Comparison of ENCODE assay signal across 27 mouse cellular contexts in genomic region chr10:57835094-57835493, GRCm38 (mm10). TPM values are rescaled to one million over a fixed set of nuclear protein-coding genes. Genes with fewer than 3 reads are reported as not detected.
DNase-seq lines count a peak whose midpoint lies in the region; ATAC-seq and TF ChIP-seq lines count a peak whose summit lies in the region.
"Had no signal": no experiment of that assay in that cellular context is flagged by ENCODE, and none has a peak within 500 bp of the region (broad histone marks: within the 10 kb centered on the region; RNA-seq: fewer than 3 reads in every experiment).

No protein-coding gene starts in this region.

- WGBS in midbrain, embryonic 11.5 days: 93% methylated on average over 1 of the region's 1 CpGs
- 100% methylated on average over 1 of the region's 1 CpGs for WGBS in midbrain, postnatal 0 days

- no peak overlapping the region for H3K4me3 ChIP-seq in midbrain, embryonic 11.5 days (ENCODE audit: low read depth, low read length)
- no peak overlapping the region for H3K4me3 ChIP-seq in midbrain, postnatal 0 days (ENCODE audit: low read depth, low read length)
- H3K4me3 ChIP-seq: forebrain, embryonic 10.5 days; forebrain, embryonic 13.5 days; heart, embryonic 12.5 days; heart, embryonic 15.5 days; hindbrain, embryonic 12.5 days; hindbrain, embryonic 15.5 days; intestine, embryonic 15.5 days had no signal

- no peak overlapping the region for H3K4me2 ChIP-seq in midbrain, embryonic 11.5 days
- H3K4me2 ChIP-seq in midbrain, postnatal 0 days (ENCODE audit: low read depth, low read length, poor library complexity, severe bottlenecking): no peak overlapping the region
- H3K4me2 ChIP-seq: forebrain, embryonic 13.5 days; heart, embryonic 12.5 days; heart, embryonic 15.5 days; hindbrain, embryonic 12.5 days; hindbrain, embryonic 15.5 days; intestine, embryonic 15.5 days had no signal

- ATAC-seq in midbrain, embryonic 11.5 days (ENCODE audit: low FRiP score): no peak
- ATAC-seq in midbrain, postnatal 0 days (ENCODE audit: low FRiP score): no peak
- peak; percentile 89 to 95 for ATAC-seq in hematopoietic stem cell, adult 5-6 weeks (replicated peaks in 1 of 2; ENCODE audit: insufficient read depth in 1 of 2, low FRiP score in 2 of 2, low TSS enrichment in 1 of 2, low read depth in 1 of 2, poor library complexity in 2 of 2, severe bottlenecking in 2 of 2)
- peak; percentile 98 for ATAC-seq in megakaryocyte progenitor cell, adult 5-6 weeks (replicated peaks; ENCODE audit: poor library complexity)
- ATAC-seq: CD4-positive, CD25-positive, alpha-beta regulatory T cell, adult 4 months; forebrain, embryonic 13.5 days; forebrain, embryonic 16.5 days; intestine, embryonic 15.5 days had no signal

- H3K27me3 ChIP-seq in midbrain, embryonic 11.5 days (ENCODE audit: control insufficient read depth, insufficient read depth, low read length): peaks cover 14% of the 10 kb centered on the region
- no peaks in the 10 kb centered on the region for H3K27me3 ChIP-seq in midbrain, postnatal 0 days (ENCODE audit: insufficient read depth, low read length)
- H3K27me3 ChIP-seq: forebrain, embryonic 13.5 days; heart, embryonic 12.5 days; heart, embryonic 15.5 days; hindbrain, embryonic 15.5 days; intestine, embryonic 15.5 days had no signal

- peak; percentile 67 for DNase-seq in midbrain, embryonic 11.5 days (ENCODE audit: low spot score, missing footprints)
- no peak for DNase-seq in midbrain, postnatal 0 days (ENCODE audit: low spot score)
- no peak for DNase-seq in cerebellum, adult 11 months
- DNase-seq in Muller cell, postnatal 12 days (ENCODE audit: inconsistent ontology term): no peak
- DNase-seq in ovary, postnatal 10 days (ENCODE audit: low spot score): no peak
- DNase-seq: adrenal gland, postnatal 10 days; adrenal gland, postnatal 36 days; cerebellum, adult 2 months; cerebellum, adult 9-11 months; cerebellum, postnatal 25 days; gastrocnemius, postnatal 10 days; gastrocnemius, postnatal 36 days; heart, adult 18-20 months; heart, postnatal 10 days; heart, postnatal 36 days had no signal

- H3K4me1 ChIP-seq in midbrain, embryonic 11.5 days (ENCODE audit: control insufficient read depth, insufficient read depth, low read length): no peaks in the 10 kb centered on the region
- H3K4me1 ChIP-seq in midbrain, postnatal 0 days (ENCODE audit: insufficient read depth, low read length): no peaks in the 10 kb centered on the region
- H3K4me1 ChIP-seq: forebrain, embryonic 10.5 days; forebrain, embryonic 13.5 days; heart, embryonic 12.5 days; heart, embryonic 15.5 days; hindbrain, embryonic 12.5 days; hindbrain, embryonic 15.5 days; intestine, embryonic 15.5 days had no signal

- no peak overlapping the region for H3K27ac ChIP-seq in midbrain, embryonic 11.5 days (ENCODE audit: low read depth, low read length)
- H3K27ac ChIP-seq in midbrain, postnatal 0 days (ENCODE audit: low read depth, low read length): no peak overlapping the region
- H3K27ac ChIP-seq: forebrain, embryonic 10.5 days; forebrain, embryonic 13.5 days; heart, embryonic 15.5 days; hindbrain, embryonic 12.5 days; hindbrain, embryonic 15.5 days; intestine, embryonic 15.5 days had no signal

- H3K9ac ChIP-seq in midbrain, embryonic 11.5 days (ENCODE audit: low read length): no peak overlapping the region
- H3K9ac ChIP-seq in midbrain, postnatal 0 days (replicated peaks; ENCODE audit: low read length, poor library complexity, severe bottlenecking): no peak overlapping the region
- H3K9ac ChIP-seq: forebrain, embryonic 13.5 days; heart, embryonic 12.5 days; heart, embryonic 15.5 days; hindbrain, embryonic 12.5 days; hindbrain, embryonic 15.5 days; intestine, embryonic 15.5 days had no signal

- no peak for TF ChIP-seq CTCF in midbrain, postnatal 0 days (IDR thresholded peaks at IDR 0.05)

- no peaks in the 10 kb centered on the region for H3K36me3 ChIP-seq in midbrain, embryonic 11.5 days (ENCODE audit: control insufficient read depth, insufficient read depth, low read length)
- H3K36me3 ChIP-seq in midbrain, postnatal 0 days (ENCODE audit: insufficient read depth, low read length): no peaks in the 10 kb centered on the region
- H3K36me3 ChIP-seq: forebrain, embryonic 10.5 days; heart, embryonic 12.5 days; heart, embryonic 15.5 days; hindbrain, embryonic 12.5 days; hindbrain, embryonic 15.5 days; intestine, embryonic 15.5 days had no signal

- no peaks in the 10 kb centered on the region for H3K9me3 ChIP-seq in midbrain, embryonic 11.5 days (ENCODE audit: control insufficient read depth, low read length)
- H3K9me3 ChIP-seq in midbrain, postnatal 0 days (ENCODE audit: low read length): no peaks in the 10 kb centered on the region
- H3K9me3 ChIP-seq: forebrain, embryonic 13.5 days; heart, embryonic 12.5 days; heart, embryonic 15.5 days; hindbrain, embryonic 12.5 days; hindbrain, embryonic 15.5 days; intestine, embryonic 15.5 days had no signal

RNA-seq across cellular contexts. Expression of gene Smpdl3a, which starts 41.0 kb away (rescaled TPM):
- 10.1 and 11.8 TPM in 2 replicates for polyA plus RNA-seq in midbrain, embryonic 11.5 days (2014; fragmentation: Nextera tagmentation; extraction: Ambion mirVana)
- 28.9 and 31.7 TPM in 2 replicates for total RNA-seq in midbrain, postnatal 0 days (2014; rRNA removed)
- polyA plus RNA-seq in midbrain, postnatal 0 days (2015; fragmentation: Nextera tagmentation; extraction: Ambion mirVana): 31.0 and 33.4 TPM in 2 replicates
- total RNA-seq in hematopoietic stem cell, adult 5-6 weeks (2017): 38.4 and 49.7 TPM in 2 replicates
- 100 and 106 TPM in 2 replicates for total RNA-seq in megakaryocyte progenitor cell, adult 5-6 weeks (2015)
- total RNA-seq in megakaryocyte progenitor cell, adult 5-6 weeks (2017): 42.8 and 48.9 TPM in 2 replicates

RNA-seq across cellular contexts. Expression of gene Fabp7, which starts 50.4 kb away (rescaled TPM):
- polyA plus RNA-seq in midbrain, embryonic 11.5 days (2014; fragmentation: Nextera tagmentation; extraction: Ambion mirVana): 1,096 and 1,115 TPM in 2 replicates
- total RNA-seq in midbrain, postnatal 0 days (2014; rRNA removed): 717 and 1,023 TPM in 2 replicates
- 2,744 and 2,827 TPM in 2 replicates for polyA plus RNA-seq in midbrain, postnatal 0 days (2015; fragmentation: Nextera tagmentation; extraction: Ambion mirVana)
- not detected in 2 replicates for total RNA-seq in hematopoietic stem cell, adult 5-6 weeks (2017)
- total RNA-seq in megakaryocyte progenitor cell, adult 5-6 weeks (2015): not detected in 2 replicates
- not detected in 2 replicates for total RNA-seq in megakaryocyte progenitor cell, adult 5-6 weeks (2017)
- total RNA-seq: gastrocnemius, adult 18-20 months; gastrocnemius, postnatal 36 days had no signal
- polyA plus RNA-seq: CD4-positive, CD25-positive, alpha-beta regulatory T cell, adult 4 months had no signal

Comparison
In these comparisons a context has a peak if more than half of its experiments do, and no peak if none do; other contexts are left out.
1. ATAC-seq: peak in hematopoietic stem cell, adult 5-6 weeks (2 of 2) and megakaryocyte progenitor cell, adult 5-6 weeks (single experiment); none in midbrain, embryonic 11.5 days (single experiment) and midbrain, postnatal 0 days (single experiment).
2. RNA of gene Fabp7, which starts 50.4 kb away (total RNA-seq): 717 to 1,023 TPM in midbrain, postnatal 0 days; not detected in hematopoietic stem cell, adult 5-6 weeks and not detected in megakaryocyte progenitor cell, adult 5-6 weeks; every median in the first group is over 100 times any median in the second.